Mouse (Mus musculus) olfactory bulb, adult 2 months (tissue): ENCODE data around the gene Tenm4.

Source experiments
- CTCF ChIP-seq: fragments of 200-500 bp; IDR thresholded peaks from 2 replicates; pipeline ENCODE4 v1.5.1; 2012; ENCODE audit warnings: low read depth, mild to moderate bottlenecking, low read length, moderate library complexity; ENCODE audit not compliant: insufficient read depth
- POLR2A ChIP-seq: fragments of 200-500 bp; IDR thresholded peaks from 2 replicates; pipeline ENCODE4 v1.6.1; 2012; ENCODE audit warnings: mild to moderate bottlenecking, low read depth, low read length, moderate library complexity; ENCODE audit not compliant: insufficient read depth

DNA sequence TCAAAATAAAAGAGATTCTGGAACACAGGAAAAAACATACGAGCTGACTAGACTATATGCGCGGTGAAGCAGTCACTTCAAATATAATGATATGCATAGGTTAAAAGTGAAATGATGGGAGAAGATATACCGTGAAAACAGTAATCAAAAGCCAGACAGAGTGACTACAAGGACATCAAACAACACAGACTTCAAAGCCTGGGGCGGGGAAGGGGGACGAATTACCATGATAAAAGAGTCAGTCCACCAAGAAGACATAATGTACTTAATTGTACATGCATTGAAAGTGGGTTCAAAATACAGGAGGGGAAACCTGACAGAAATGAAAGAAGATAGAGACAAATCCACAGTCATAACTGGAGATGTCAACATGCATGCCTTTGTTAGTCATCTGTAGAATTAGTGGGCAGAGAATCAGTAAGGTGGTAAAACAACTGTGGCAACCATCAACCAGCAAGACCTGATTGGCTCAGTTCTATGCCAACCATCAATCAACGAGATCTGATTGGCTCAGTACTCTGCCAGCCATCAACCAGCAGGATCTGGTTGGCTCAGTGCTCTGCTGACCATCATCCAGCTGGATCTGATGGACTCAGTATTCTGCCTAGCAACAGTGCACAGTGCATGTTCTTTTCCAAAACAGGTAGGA is 749.5 kb downstream of the Tenm4 start:
- TF ChIP-seq POLR2A (no peak), CTCF (no peak)
